Mouse (Mus musculus) forebrain, embryonic 16.5 days (tissue): ENCODE data around the gene Hectd2. TPM values are rescaled to one million over a fixed set of nuclear protein-coding genes. Genes with fewer than 3 reads are reported as not detected.
A peak's percentile ranks its signal among the peaks of the same experiment; 100 is the strongest.

Experiments
- ATAC-seq: fragments of 200-750 bp; cut with Nextera tagmentation; 2 replicates; pipeline ENCODE4 v1.8.0; 2017; ENCODE audit warnings: mild to moderate bottlenecking, moderate library complexity
- H3K27ac ChIP-seq: fragments of 300-500 bp; sonication (generic); 2 replicates; pipeline ENCODE4 v1.5.1; 2014; ENCODE audit warnings: low read length, control low read depth
- H3K27me3 ChIP-seq: fragments of 300-500 bp; sonication (generic); replicated peaks from 2 replicates; pipeline ENCODE4 v1.6.1; 2014; ENCODE audit warnings: low read length; ENCODE audit not compliant: control insufficient read depth, insufficient read depth
- H3K36me3 ChIP-seq: fragments of 300-500 bp; sonication (generic); 2 replicates; pipeline ENCODE4 v1.6.1; 2014; ENCODE audit not compliant: control insufficient read depth, insufficient read depth
- H3K4me1 ChIP-seq: fragments of 300-500 bp; sonication (generic); replicated peaks from 2 replicates; pipeline ENCODE4 v1.6.1; 2014; ENCODE audit warnings: low read length; ENCODE audit not compliant: control insufficient read depth, insufficient read depth
- H3K4me2 ChIP-seq: fragments of 300-500 bp; sonication (generic); 2 replicates; pipeline ENCODE4 v1.6.1; 2014; ENCODE audit warnings: mild to moderate bottlenecking, low read length, control low read depth
- H3K4me3 ChIP-seq: fragments of 300-500 bp; sonication (generic); replicated peaks from 2 replicates; pipeline ENCODE4 v1.5.1; 2014; ENCODE audit warnings: mild to moderate bottlenecking, low read length, control low read depth
- H3K9ac ChIP-seq: fragments of 300-500 bp; sonication (generic); replicated peaks from 2 replicates; pipeline ENCODE4 v1.6.1; 2014; ENCODE audit warnings: low read depth, low read length, control low read depth
- H3K9me3 ChIP-seq: fragments of 300-500 bp; sonication (generic); 2 replicates; pipeline ENCODE4 v1.6.1; 2016; ENCODE audit warnings: low read length; ENCODE audit not compliant: control insufficient read depth
- WGBS: fragments of 180-500 bp; shearing (Covaris S2); extraction: QIAGEN DNeasy Blood & Tissue Kit; methylation state at CpG from one replicate; pipeline ENCODE4 v1.1.7; 2014; 5-methylcytosine and 5-hydroxymethylcytosine counted together
- polyA plus RNA-seq: library from polyadenylated mRNA; unstranded; fragments of >200 nt; fragmentation: Nextera tagmentation; extraction: Ambion mirVana; gene quantifications from 2 replicates; pipeline ENCODE4 v1.2.1, GENCODE M21; 2015

Hectd2 gene
- polyA plus RNA-seq, 1 experiment from 2014 or later: 14.7 TPM

GRCm38 (mm10) chr19:36554785-36555595 is 551 bp downstream of the Hectd2 start:
- Histone ChIP-seq H3K9ac (peak overlapping the region; percentile 94), H3K4me3 (peak overlapping the region; percentile 93), H3K4me2 (peak overlapping the region; percentile 83), H3K4me1 (peaks cover 5% of the 10 kb centered on the region), H3K27ac (peak overlapping the region; percentile 91), H3K36me3 (no peaks in the 10 kb centered on the region), H3K9me3 (no peaks in the 10 kb centered on the region), H3K27me3 (no peaks in the 10 kb centered on the region)
- ATAC-seq: peak; percentile 71
- under 1% methylated on average over 52 of the region's 53 CpGs for whole genome bisulfite sequencing

DNA sequence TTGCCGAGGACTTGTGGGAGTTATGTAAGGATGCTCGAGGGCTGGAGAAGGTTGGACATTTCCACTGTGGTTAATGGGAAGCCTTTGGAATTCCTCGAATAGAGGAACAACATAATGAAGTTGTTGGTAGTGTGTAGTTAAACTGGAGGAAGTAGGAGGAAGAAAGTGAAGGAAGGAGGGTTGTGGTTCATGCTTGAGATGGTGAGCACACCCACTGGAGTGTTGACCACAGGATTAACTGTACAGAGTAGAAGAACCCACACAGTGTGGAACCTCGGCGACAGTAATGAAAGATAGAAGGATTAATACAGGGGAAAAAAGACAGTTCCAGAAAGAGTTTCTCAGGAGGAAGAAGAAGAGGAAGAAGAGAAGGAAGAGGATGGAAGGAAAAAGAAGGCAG is 4.9 kb downstream of the Hectd2 start:
- 74% methylated on average over 5 of the region's 5 CpGs for WGBS
- Histone ChIP-seq H3K27me3 (no peaks in the 10 kb centered on the region), H3K4me1 (peaks cover 4% of the 10 kb centered on the region), H3K4me3 (no peak overlapping the region), H3K4me2 (no peak overlapping the region), H3K27ac (no peak overlapping the region), H3K9ac (no peak overlapping the region), H3K36me3 (no peaks in the 10 kb centered on the region), H3K9me3 (no peaks in the 10 kb centered on the region)
- no peak for ATAC-seq

DNA sequence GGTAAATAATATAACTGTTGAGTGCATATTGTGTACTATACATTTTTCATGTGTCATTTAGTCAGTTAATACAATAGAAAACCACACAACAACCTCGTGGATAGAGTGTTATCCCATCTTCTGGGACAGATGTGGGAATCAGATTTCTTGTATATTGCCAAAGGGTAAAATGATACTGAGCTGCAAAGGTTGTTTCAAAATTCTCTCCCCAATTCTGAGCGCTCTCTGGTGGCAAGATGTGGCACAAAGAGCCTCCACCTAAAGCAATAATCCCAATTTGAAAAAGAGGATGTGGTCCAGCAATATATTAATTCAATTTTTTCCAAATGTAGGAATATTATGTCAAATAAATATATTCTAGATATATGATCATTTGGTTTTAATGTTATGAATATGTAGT is 5.7 kb downstream of the Hectd2 start:
- no peak overlapping the region for H3K9ac ChIP-seq
- 23% methylated on average over 2 of the region's 2 CpGs for WGBS
- peaks cover 7% of the 10 kb centered on the region for H3K4me1 ChIP-seq
- no peaks in the 10 kb centered on the region for H3K9me3 ChIP-seq
- H3K27me3 ChIP-seq: no peaks in the 10 kb centered on the region
- H3K27ac ChIP-seq: no peak overlapping the region
- H3K4me2 ChIP-seq: no peak overlapping the region
- H3K36me3 ChIP-seq: no peaks in the 10 kb centered on the region
- H3K4me3 ChIP-seq: no peak overlapping the region
- no peak for ATAC-seq

DNA sequence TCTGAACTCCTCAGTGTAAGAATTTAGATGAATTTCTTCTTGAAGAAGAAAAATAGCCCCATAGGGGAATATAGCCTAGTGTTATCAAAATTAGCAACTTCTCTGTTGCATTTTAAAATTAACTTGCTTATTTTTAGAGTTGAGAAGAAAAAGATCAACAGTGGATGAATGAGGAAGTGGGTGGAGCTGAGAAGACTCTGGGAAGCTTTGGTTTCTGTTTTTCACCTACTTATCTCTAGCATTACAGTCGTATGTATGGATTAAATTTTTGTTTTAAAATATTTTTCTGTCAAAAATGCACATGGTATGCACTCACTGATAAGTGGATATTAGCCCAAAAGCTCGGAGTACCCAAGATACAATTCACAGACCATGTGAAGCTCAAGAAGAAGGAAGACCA is 6.7 kb downstream of the Hectd2 start:
- WGBS: 77% methylated on average over 2 of the region's 2 CpGs
- Histone ChIP-seq H3K4me1 (peaks cover 5% of the 10 kb centered on the region), H3K4me3 (no peak overlapping the region), H3K27me3 (no peaks in the 10 kb centered on the region), H3K27ac (no peak overlapping the region), H3K4me2 (no peak overlapping the region), H3K36me3 (no peaks in the 10 kb centered on the region), H3K9ac (no peak overlapping the region), H3K9me3 (no peaks in the 10 kb centered on the region)
- no peak for ATAC-seq

GRCm38 (mm10) chr19:36564396-36564795 is 10.0 kb downstream of the Hectd2 start:
- ATAC-seq: no peak
- H3K4me3 ChIP-seq: no peak overlapping the region
- WGBS: 61% methylated on average over 2 of the region's 2 CpGs
- no peaks in the 10 kb centered on the region for H3K9me3 ChIP-seq
- no peak overlapping the region for H3K4me2 ChIP-seq
- no peaks in the 10 kb centered on the region for H3K27me3 ChIP-seq
- peaks cover 5% of the 10 kb centered on the region; the same call in 1 of the 2 replicates for H3K4me1 ChIP-seq
- no peaks in the 10 kb centered on the region for H3K36me3 ChIP-seq
- H3K27ac ChIP-seq: no peak overlapping the region
- H3K9ac ChIP-seq: no peak overlapping the region

DNA sequence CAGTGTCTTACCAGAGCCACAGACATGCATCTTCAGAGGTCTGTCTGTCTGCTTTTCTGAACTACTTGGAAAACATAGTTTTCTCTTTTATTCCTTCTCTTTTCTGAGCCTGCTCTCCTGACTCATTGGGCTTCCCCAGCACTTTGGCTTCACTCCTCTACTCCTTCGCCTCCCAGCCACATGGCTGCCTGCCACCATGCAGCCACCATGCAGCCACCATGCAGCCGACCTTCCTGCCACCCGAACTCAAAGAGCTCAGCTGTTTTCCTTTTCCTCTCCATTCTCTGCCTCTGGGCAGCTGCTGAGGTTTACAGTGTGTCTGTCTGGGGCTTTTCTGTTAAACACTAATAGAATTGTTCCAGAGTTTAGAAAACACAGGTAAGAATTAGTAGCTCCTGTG is 19.5 kb downstream of the Hectd2 start:
- ATAC-seq: no peak
- 65% methylated on average over 3 of the region's 3 CpGs for WGBS
- no peaks in the 10 kb centered on the region for H3K4me1 ChIP-seq

GRCm38 (mm10) chr19:36575159-36575558 is 20.7 kb downstream of the Hectd2 start:
- H3K4me3 ChIP-seq: no peak overlapping the region
- no peak overlapping the region for H3K9ac ChIP-seq
- no peak for ATAC-seq
- H3K4me1 ChIP-seq: no peaks in the 10 kb centered on the region
- H3K4me2 ChIP-seq: no peak overlapping the region
- no peaks in the 10 kb centered on the region for H3K36me3 ChIP-seq
- H3K9me3 ChIP-seq: no peaks in the 10 kb centered on the region
- H3K27me3 ChIP-seq: no peaks in the 10 kb centered on the region
- H3K27ac ChIP-seq: no peak overlapping the region
- 86% methylated on average over 6 of the region's 6 CpGs for WGBS

More for the DNA sequence above, 19.5 kb downstream of the Hectd2 start:
- H3K4me3 ChIP-seq: no peak overlapping the region
- H3K9me3 ChIP-seq: no peaks in the 10 kb centered on the region
- no peaks in the 10 kb centered on the region for H3K27me3 ChIP-seq
- no peak overlapping the region for H3K4me2 ChIP-seq
- no peak overlapping the region for H3K27ac ChIP-seq
- H3K36me3 ChIP-seq: no peaks in the 10 kb centered on the region
- H3K9ac ChIP-seq: no peak overlapping the region

GRCm38 (mm10) chr19:36580874-36581273 is 26.4 kb downstream of the Hectd2 start:
- H3K9ac ChIP-seq: no peak overlapping the region
- H3K4me2 ChIP-seq: no peak overlapping the region
- ATAC-seq: no peak
- no peak overlapping the region for H3K27ac ChIP-seq
- no peaks in the 10 kb centered on the region for H3K27me3 ChIP-seq
- H3K4me1 ChIP-seq: no peaks in the 10 kb centered on the region
- no peaks in the 10 kb centered on the region for H3K9me3 ChIP-seq
- 56% methylated on average over 3 of the region's 3 CpGs for WGBS
- no peak overlapping the region for H3K4me3 ChIP-seq
- no peaks in the 10 kb centered on the region for H3K36me3 ChIP-seq

GRCm38 (mm10) chr19:36582116-36582515 is 27.7 kb downstream of the Hectd2 start:
- no peak overlapping the region for H3K4me2 ChIP-seq
- no peaks in the 10 kb centered on the region for H3K27me3 ChIP-seq
- H3K4me1 ChIP-seq: no peaks in the 10 kb centered on the region
- H3K9me3 ChIP-seq: no peaks in the 10 kb centered on the region
- no peaks in the 10 kb centered on the region for H3K36me3 ChIP-seq
- ATAC-seq: no peak
- no peak overlapping the region for H3K9ac ChIP-seq
- H3K27ac ChIP-seq: no peak overlapping the region
- WGBS: 89% methylated on average over 1 of the region's 1 CpGs
- no peak overlapping the region for H3K4me3 ChIP-seq
